Mouse (Mus musculus) urinary bladder, adult 2 months (tissue): ENCODE results near the gene Rnf227. TPM values are rescaled to one million over a fixed set of nuclear protein-coding genes. Genes with fewer than 3 reads are reported as not detected.
A peak's percentile ranks its signal among the peaks of the same experiment; 100 is the strongest.

ENCODE experiments used
- DNase-seq: peaks from one replicate; pipeline ENCODE4 v3.0.0; 2022; ENCODE audit warnings: low spot score
- polyA plus RNA-seq: library from polyadenylated mRNA; depleted of rRNA; stranded (reverse); fragments of >200 nt; gene quantifications from 2 replicates; pipeline ENCODE4 v1.2.3, GENCODE M21; 2012; rRNA removed

Gene Rnf227
- polyA plus RNA-seq, 1 experiment: 4.2 TPM

DNA sequence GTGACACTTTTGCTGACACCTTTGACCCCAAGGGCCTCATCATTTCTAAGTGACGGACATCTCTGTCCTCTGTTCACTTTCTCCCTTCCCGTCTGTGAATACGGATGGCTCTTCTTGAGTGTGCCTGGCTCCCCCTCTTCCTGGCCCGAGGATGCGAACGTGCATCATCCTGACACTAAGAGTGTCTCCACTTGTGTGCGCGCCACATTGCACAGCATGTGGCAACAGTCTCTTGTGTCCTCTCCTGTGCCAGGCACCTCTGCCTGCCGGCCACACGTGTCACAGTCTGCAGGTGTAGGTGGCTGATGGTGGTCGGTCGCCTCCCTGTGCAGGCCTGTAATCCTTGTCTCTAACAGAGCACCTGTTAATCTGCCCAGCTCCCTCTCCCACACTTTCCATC lies 31.3 kb downstream of the Rnf227 start:
- no peak for DNase-seq

DNA sequence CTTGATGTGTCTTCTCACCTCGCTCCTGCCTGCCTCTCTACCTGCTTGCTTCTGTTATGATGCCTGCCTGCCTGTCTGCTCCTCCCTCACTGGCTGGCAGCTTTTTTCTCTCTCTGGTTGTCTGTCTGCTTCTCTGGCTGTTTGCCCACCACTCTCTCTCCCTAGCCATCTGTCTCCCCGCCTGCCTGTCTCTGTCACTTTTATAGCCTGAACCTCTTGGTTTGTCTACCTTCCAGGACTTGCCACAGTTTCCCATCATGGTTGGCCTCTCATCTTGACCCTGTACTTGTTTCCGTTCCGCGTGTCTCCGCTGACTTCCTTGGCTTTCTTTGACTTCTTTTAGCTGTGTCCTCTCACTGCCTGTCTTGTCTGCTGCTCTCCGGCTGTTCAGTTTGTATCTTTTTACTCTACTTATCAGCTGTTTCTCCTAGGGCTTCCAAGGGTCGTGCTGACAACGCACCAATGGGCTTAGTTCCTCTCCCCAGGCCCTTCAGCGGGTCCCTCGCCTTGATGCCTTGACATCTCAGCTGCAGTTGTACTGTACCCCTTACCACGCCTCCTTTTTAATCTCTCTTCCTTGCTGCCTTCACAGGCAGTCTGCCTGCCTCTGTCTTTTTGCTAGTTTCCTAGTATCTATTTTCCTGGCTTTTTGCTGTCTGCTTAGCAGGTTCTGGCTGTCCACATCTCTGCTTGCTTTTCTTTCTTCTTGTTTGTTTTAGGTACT lies 32.0 kb downstream of the Rnf227 start:
- DNase-seq: no peak

DNA sequence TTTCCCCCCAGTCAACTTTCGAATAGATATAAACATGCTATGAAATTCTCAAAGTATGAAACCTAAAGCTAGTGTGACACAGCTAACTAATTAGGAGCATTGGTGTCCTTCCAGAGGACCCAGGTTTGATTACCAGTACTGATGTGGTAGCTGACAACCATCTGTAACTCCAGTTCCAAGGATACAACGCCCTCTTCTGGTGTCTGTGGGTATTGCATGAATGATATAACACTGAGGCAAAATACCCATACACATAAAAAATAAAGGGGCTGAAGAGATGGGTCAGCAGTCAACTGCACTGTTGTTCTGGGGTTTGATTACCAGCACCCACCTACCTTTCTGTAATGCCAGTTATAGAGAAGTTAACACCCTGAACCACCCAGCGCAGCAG lies 32.5 kb downstream of the Rnf227 start:
- DNase-seq: no peak

DNA sequence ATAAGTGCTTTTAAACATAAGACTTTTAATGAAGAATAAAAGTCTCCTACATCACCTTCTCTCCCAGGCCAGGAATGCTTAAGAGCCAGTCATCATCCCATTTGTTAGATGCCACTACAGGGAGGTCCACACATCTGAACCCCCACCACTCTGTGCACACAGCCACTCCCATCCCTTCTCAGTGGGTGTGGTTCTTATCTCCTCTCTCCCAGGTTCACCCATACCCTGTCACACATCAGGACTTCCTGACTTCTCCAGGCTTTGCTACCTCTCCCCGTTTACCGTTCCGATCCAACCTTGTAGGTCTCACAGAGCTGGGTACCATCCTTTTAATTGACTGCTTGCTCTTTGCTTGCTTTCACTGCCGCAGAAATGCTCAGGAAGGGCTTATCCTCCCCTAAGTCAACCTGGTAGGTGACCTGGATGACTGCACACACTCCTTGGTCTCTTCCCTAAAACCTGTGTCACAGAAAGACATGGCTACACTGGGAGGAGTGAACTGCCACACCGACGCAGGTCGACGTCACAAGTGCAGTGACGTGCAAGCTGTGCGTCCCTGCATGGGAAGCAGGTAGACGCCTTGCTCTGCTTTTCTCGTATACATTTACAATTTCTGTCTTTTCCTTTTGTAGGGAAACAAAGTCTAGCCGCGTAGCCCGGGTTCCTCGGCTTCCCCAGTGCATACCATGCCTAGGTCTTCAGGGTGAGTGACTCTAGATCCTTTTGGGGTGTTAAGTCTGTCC lies 33.1 kb downstream of the Rnf227 start:
- no peak for DNase-seq

DNA sequence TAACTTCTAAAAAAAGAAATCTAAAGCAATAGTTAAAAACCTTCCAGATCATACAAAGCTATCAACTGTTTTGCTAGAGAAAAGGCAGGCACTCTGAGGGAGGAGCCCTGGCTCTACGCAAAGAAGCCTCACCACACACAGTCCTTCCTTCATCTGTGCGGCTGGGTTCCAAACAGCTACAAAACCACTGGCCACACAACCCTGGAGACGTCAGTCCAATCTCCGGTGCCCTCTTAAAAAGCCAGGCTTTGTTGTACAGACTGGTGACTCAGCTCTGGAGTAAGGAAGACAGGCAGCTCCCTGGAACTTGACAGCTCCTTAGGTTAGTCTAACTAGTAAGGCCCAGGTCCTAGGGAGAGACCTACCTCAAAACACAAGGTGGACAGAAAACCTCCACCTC lies 35.4 kb downstream of the Rnf227 start:
- no peak for DNase-seq

DNA sequence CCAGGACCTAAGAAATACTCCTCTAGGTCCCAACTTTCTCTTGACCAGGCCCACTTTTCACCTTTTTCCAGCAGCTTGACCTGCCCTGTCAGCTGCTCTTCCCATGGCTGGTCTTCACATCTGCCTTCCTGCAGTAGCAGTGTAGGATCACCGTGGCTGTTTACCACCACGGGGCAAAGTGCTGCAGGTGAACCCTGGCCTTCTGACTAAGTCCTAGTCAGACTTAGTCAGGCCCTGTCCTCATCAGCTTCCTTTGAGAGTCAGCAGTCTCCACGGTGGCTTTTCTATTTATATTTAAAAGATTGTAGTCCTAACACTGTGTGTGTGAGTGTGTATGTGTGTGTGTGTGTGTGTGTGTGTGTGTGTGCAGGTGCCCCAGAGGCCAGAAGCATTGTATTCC lies 37.5 kb downstream of the Rnf227 start:
- DNase-seq: no peak

DNA sequence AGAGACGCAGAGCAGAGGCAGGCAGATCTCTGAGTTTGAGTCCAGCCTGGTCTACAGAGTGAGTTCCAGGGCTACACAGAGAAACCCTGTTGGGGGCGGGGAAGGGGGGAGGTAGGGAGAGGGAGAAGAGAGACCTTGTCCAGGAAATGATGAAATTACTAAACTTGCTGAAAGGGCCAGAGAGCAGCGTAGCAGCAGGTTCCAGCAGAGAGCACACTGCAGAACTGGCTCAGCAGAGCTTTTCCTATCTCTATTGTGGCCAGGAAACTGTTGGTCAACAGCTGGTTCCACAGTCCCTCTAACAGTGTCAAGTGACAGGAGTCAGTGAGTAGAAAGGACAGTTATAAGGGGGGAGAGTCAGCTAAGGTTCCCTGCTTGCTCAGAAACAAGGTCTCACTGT lies 39.3 kb downstream of the Rnf227 start:
- no peak for DNase-seq

DNA sequence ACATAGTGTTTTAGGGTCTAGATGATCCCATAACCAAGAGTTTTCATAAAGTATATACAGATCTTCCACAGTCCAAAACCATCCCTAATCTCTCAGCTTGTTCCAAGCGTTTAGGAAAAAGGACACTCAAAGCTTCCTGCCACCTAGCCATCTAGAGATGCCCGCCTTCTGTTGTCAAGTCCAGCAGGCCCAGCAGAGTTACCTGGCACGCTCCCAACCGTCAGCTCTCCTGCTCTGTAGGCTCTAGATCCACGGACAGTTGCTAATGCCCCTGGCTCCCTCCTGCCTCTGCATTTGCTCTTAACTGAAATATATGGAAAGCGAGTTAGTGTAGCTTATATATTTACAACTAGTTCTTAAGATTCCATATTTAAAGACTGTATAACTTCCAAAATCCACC lies 41.1 kb downstream of the Rnf227 start:
- DNase-seq: no peak

DNA sequence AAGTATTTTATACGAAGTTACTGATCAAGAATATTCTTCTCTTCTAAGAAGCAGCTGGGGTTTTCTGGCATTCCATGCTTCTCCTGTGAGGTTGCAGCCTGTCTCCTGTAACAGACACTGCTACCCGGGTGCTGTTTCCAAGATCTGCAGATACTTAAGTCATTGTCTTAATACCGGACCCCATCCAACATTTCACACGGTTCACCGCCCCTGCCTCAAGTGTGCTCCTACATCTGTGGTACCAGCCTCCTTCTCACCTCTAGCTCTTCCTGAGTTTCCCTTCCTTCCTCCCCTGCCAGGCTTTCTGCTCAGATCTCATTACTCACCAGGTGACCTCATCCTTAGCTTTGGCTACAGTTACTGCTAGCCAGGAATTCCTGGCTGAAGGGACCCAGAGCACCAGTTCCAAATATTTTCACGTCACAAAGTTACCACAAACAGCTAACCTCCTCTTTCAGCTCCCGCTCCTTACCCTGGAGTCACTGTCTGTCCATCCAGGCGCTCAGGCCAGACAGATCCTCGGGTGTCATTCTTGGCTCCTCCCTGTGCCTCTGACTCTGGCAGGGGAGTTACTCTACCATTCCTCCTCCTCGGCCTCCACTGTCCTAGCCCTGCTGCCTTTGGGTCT lies 42.3 kb downstream of the Rnf227 start:
- DNase-seq: no peak

DNA sequence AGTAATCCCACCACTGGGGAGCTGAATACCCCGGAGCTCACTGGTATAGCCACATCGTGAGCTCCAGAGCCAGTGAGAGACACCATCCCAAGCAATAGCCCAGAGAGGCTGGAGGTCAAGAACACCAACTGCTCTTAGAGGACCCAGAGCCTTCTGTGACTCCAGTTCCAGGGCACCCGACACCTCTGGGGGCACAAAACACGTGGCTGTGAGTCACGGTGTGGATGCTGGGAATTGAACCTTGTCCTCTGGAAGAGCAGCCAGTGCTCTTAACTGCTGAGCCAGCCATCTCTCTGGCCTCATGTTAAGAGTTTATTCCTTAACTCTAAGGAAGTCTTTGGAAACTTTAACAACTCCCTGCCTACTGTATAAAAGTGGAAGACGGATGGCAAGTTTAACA lies 44.7 kb downstream of the Rnf227 start:
- DNase-seq: no peak

DNA sequence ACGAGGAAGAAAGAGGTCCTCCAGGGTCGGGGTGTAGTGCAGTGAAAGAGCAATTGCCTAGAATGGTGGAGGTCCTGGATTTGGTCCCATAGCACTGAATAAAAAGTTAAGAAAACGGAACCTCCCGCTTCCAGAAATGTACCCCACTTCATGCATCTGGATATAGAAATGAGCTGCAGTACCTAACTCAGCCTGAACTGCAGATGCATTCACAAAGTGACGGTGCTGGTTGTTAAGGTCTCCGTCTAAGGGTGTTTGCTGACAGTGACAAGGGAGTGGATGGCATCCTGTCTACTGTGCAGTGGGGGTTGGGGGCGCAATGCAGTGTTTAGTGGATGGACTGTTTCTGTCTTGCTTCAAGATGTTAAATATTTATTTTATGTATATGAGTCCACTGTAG lies 46.5 kb downstream of the Rnf227 start:
- no peak for DNase-seq

DNA sequence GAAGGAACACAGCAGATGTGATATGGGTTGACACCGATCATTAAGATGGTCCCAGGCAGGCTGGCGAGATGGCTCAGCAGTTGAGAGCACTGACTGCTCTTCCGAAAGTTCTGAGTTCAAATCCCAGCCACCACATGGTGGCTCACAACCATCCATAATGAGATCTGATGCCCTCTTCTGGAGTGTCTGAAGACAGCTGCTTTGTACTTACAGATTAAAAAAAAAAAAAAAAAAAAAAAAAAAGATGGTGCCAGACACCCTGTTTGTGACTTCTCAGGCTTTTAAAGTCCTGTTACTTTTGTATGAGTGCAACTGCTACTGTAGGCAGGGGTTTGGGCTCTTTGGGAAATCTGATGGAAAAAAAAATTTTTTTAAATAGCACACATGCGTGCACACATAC lies 48.4 kb downstream of the Rnf227 start:
- no peak for DNase-seq

DNA sequence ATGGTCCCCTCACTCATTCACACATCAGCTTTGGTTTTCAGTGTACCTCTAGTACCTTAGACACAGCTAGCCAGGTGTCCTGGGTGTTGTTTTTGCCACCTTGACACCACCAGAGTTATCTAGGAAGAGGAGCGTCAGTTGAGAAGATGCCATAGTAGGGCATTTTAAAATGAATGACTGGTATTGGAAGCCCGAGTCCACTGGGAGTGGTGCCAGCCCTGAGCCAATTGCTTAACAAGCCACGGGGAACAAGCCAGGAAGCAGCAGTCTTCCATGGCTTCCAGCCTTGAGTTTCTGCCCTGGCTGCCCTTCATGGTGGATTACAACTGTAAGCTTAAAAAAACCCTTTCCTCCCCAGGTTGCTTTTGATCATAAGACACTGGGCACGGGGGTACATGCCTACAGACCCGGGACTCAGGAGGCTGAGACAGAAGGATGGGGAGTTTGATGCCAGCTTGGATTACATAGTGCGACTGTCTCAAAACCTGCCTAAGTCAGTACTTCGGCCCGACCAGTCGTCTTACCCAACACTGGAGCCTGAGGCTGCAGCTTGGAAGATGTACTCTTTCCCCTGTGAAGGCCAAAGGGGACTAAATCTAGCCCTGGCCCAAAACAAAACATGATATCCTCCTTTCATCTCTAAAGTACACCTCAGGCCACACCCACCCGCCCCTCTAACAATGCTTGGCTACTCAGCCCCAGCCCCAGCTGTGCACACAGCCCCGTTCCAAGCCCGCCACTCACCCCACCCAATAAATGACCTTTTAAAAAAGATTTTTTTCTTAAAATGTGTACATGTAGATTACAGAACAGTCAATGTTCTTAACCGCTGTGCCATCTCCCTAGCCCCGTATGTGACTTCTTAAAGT lies 49.5 kb downstream of the Rnf227 start:
- peak; percentile 32 for DNase-seq

DNA sequence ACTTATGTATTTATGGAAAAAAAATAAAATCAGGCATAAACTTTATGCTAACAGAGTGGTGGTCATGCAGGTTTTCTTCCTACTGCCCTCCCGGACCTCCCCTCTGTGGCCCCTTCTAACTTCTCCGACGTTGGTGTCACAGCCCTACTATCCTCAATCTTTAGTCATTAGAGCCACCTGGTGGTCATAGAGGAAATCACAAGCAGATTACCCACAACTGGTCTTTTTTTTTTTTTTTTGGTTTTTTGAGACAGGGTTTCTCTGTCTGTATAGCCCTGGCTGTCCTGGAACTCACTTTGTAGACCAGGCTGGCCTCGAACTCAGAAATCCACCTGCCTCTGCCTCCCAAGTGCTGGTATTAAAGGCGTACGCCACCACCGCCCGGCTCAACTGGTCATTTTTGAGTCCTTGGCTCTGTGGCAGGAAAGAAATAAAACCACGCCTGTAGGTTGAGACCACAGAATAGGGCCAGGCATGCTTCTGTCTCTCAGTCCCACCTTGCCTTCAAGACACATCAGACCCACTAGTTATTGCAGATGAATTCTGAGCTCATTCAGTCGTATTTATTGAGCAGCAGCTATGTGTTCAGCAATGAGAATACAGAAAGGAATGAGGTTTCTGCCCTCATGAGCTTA lies 50.3 kb downstream of the Rnf227 start:
- DNase-seq: no peak

Other genes starting within 250 kb of the Rnf227 start
- 26.8 and 28.5 TPM in 2 replicates for gene Per1, start 245.2 kb upstream of the Rnf227 start, polyA plus RNA-seq
- gene Hes7, start 220.1 kb upstream of the Rnf227 start, polyA plus RNA-seq: 0.24 and 0.37 TPM in 2 replicates
- 0.74 and 0.78 TPM in 2 replicates for gene 9130213A22Rik, start 217.9 kb upstream of the Rnf227 start, polyA plus RNA-seq
- 4.2 and 5.4 TPM in 2 replicates for gene Aloxe3, start 214.6 kb upstream of the Rnf227 start, polyA plus RNA-seq
- gene Alox12b, start 183.5 kb upstream of the Rnf227 start, polyA plus RNA-seq: 0.03 TPM in 1 of 2 replicates, not detected in the other
- 0.14 and 0.60 TPM in 2 replicates for gene Alox8, start 142.6 kb upstream of the Rnf227 start, polyA plus RNA-seq
- gene Gucy2e, start 103.4 kb upstream of the Rnf227 start, polyA plus RNA-seq: 0.01 and 0.03 TPM in 2 replicates
- gene Cntrob, start 16.7 kb upstream of the Rnf227 start, polyA plus RNA-seq: 9.2 and 10.8 TPM in 2 replicates
- gene Trappc1, start 16.5 kb upstream of the Rnf227 start, polyA plus RNA-seq: 56.2 and 60.4 TPM in 2 replicates
- gene Kcnab3, start 14.2 kb upstream of the Rnf227 start, polyA plus RNA-seq: 1.6 TPM in 2 replicates
- 85.5 and 132 TPM in 2 replicates for gene Chd3, start 28.9 kb downstream of the Rnf227 start, polyA plus RNA-seq
- 143 and 188 TPM in 2 replicates for gene Naa38, start 55.0 kb downstream of the Rnf227 start, polyA plus RNA-seq
- gene Cyb5d1, start 55.2 kb downstream of the Rnf227 start, polyA plus RNA-seq: 43.0 and 48.0 TPM in 2 replicates
- 11.5 and 11.6 TPM in 2 replicates for gene Tmem88, start 57.8 kb downstream of the Rnf227 start, polyA plus RNA-seq
- gene Kdm6b, start 73.2 kb downstream of the Rnf227 start, polyA plus RNA-seq: 3.3 and 10.7 TPM in 2 replicates
- gene Dnah2, start 208.6 kb downstream of the Rnf227 start, polyA plus RNA-seq: 0.19 and 0.22 TPM in 2 replicates
- gene Efnb3, start 219.7 kb downstream of the Rnf227 start, polyA plus RNA-seq: 0.99 and 1.1 TPM in 2 replicates
- gene Wrap53, start 239.8 kb downstream of the Rnf227 start, polyA plus RNA-seq: 7.2 and 7.3 TPM in 2 replicates
- 77.8 and 85.8 TPM in 2 replicates for gene Trp53, start 239.9 kb downstream of the Rnf227 start, polyA plus RNA-seq